Mouse (Mus musculus): ENCODE data around the gene Cd27. TPM values are rescaled to one million over a fixed set of nuclear protein-coding genes. Genes with fewer than 3 reads are reported as not detected.

Gene Cd27
- total RNA-seq, 2 experiments from 2014 or later: 0.16 to 0.36 TPM

Small RNA genes lying within 50 kb of the gene (microRNA-seq; reads per million reads assigned to microRNA genes)
- gene Mir3098 (3.9 reads per million, percentile 8 among the genes with 10 or more reads in this experiment), gene Mir8113 (not detected)

Other genes with a start within 250 kb of the Cd27 start
- gene Pianp, start 240.3 kb downstream of the Cd27 start, total RNA-seq (2021): 1 to 10 TPM in 1 of 2 experiments, under 1 TPM in 1; 0.49 to 1.1 TPM
- 10 to 100 TPM; 19.2 to 22.0 TPM for gene Zfp384, start 227.9 kb downstream of the Cd27 start, total RNA-seq (2021)
- 10 to 100 TPM; 35.0 to 35.6 TPM for gene Ing4, start 197.2 kb downstream of the Cd27 start, total RNA-seq (2021)
- 1 to 10 TPM; 2.5 to 4.1 TPM for gene Acrbp, start 187.3 kb downstream of the Cd27 start, total RNA-seq (2021)
- gene Lpar5, start 169.1 kb downstream of the Cd27 start, total RNA-seq (2021): not detected
- 100 to 1,000 TPM; 111 to 116 TPM for gene Chd4, start 141.0 kb downstream of the Cd27 start, total RNA-seq (2021)
- gene Nop2, start 105.1 kb downstream of the Cd27 start, total RNA-seq (2021): 10 to 100 TPM; 19.4 to 20.0 TPM
- gene Iffo1, start 91.8 kb downstream of the Cd27 start, total RNA-seq (2021): 10 to 100 TPM in 1 of 2 experiments, 1 to 10 TPM in 1; 7.1 to 12.0 TPM
- 1,000 to 10,000 TPM; 4,843 to 4,911 TPM for gene Gapdh, start 70.5 kb downstream of the Cd27 start, total RNA-seq (2021)
- 10 to 100 TPM; 21.9 to 26.8 TPM for gene Ncapd2, start 45.3 kb downstream of the Cd27 start, total RNA-seq (2021)
- gene Mrpl51, start 45.2 kb downstream of the Cd27 start, total RNA-seq (2021): 100 to 1,000 TPM; 308 to 324 TPM
- gene Vamp1, start 21.5 kb downstream of the Cd27 start, total RNA-seq (2021): 1 to 10 TPM; 6.2 to 6.3 TPM
- 1 to 10 TPM; 4.1 to 5.0 TPM for gene Tapbpl, start 5.2 kb downstream of the Cd27 start, total RNA-seq (2021)
- gene Tuba3a, start 49.0 kb upstream of the Cd27 start, total RNA-seq (2021): not detected
- 10 to 100 TPM; 27.4 to 31.8 TPM for gene Ltbr, start 76.9 kb upstream of the Cd27 start, total RNA-seq (2021)
- under 1 TPM; 0.70 TPM for gene Scnn1a, start 83.6 kb upstream of the Cd27 start, total RNA-seq (2021)
- 10 to 100 TPM; 53.2 to 60.8 TPM for gene Tnfrsf1a, start 112.4 kb upstream of the Cd27 start, total RNA-seq (2021)
- not detected for gene Plekhg6, start 143.8 kb upstream of the Cd27 start, total RNA-seq (2021)

Data from heart, postnatal 25 days (tissue).